Mouse (Mus musculus) adrenal gland, postnatal 14 days (tissue): Measurements from ENCODE around the gene Lipf. TPM values are rescaled to one million over a fixed set of nuclear protein-coding genes. Genes with fewer than 3 reads are reported as not detected.

Experiments
- DNase-seq: peaks from one replicate; pipeline ENCODE4 v3.0.0; 2021; ENCODE audit warnings: mixed read lengths
- long read RNA-seq, 2 experiments: library from polyadenylated mRNA; stranded (forward); transcript quantifications; one replicate each; pipeline ENCODE4 v2.0.0; 2021
- total RNA-seq: library from RNA; stranded (reverse); gene quantifications from 2 replicates; pipeline ENCODE4 v1.2.3, GENCODE M21; 2021

Gene Lipf
- total RNA-seq, result not detected in 2 replicates
- long read RNA-seq, experiment 1, result 0 reads
- long read RNA-seq, experiment 2, result 0 reads

DNA sequence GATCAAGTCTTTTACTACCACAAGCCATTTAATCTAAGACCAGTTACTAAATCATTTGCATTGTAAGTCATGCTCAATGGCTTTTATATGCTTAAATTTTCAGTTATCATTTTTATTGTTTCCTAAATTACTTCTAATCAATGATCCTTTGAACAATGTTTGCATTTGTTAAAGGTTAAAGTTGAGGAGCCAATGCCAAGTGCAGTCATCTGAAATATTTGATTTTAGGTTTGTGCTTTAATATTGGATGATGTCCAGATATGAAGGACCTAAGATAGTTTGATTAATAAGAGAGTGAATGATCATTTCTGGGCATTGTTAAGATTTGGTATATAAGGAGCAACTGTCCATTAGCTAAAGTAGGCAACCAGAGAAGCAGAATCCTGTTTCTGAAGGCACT lies at the start of gene Lipf:
Gene Lipf, plus strand, starts transcription at position 301 of the 400 bp plus-strand sequence.
- DNase-seq, result no peak

DNA sequence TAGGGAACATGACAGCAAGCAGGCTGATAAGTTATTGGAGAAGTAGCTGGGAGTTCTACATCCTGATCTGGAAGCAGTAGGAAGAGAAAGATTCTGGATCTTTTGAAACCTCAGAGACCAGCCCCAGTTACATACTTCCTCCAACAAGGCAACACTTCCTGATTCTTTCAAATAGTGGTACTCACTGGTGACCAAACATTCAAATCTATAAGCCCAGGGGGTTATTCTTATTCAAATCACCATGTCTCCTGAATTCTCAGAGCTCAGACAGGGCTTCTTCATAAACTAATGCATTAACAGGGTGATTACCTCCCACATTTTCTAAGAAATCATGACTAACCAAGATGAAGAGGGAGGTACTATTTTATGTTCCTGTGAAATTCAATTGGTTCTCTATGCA lies 36.9 kb upstream of the Lipf start:
- no peak for DNase-seq

DNA sequence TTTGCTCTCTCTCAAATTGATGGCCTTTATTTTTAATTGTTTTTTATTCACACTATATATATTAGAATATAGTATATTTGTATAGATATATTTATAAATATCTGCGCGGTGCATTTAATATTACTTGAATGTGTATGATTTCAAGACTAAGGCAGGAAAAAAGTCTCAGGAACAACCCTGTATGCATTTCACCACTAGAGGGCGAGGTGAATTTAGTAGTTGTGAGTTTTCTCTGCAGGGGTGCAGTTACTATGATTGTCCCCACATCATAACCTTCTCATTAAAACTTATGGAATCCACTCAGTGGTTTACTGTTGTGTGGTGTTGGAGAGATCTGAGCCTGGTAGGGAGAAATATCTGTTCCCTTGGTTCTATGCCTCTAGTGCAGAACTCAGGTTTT lies 18.0 kb downstream of the Lipf start:
- peak; percentile 24 for DNase-seq

DNA sequence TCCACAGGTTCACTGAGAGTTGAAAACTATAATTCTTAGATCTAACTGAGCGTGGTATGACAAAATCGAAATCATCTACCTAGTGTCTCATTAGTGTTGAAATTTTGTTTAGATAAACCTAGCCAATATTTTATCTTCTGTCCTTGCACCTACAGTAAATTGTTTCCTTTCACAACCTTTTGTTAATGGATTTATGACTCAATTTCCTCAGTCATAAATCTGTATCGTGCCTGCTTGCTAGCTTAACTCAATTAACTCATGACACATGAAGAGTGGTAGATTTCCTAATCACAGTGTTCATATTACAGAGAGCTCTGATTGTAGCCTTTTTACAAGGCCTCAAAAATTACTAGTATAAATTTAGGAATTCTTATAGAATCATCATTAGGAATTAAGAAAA lies 22.1 kb downstream of the Lipf start:
- DNase-seq, result no peak

DNA sequence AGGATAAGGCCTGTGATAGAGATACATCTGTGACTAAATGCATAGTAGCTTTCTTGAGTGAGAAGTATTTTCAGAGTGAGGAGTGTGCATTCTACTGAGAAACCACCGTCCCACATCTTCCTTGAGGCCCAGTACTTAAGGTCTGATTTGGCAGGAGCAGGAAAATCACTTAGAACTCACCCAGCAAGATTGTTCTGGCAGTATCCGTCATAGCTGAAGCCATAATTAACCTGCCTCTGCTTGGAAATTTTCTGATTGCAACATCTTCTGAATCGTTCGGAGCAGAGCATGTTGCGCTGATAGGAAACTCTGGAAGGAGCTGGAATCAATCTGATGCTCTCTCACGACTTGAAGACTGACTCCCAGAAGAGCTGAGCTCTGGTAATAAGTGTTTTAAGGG lies 47.0 kb downstream of the Lipf start, which contains the start of gene Lipk:
Gene Lipk, plus strand, starts transcription at position 289 of the 400 bp plus-strand sequence.
- DNase-seq, result no peak

DNA sequence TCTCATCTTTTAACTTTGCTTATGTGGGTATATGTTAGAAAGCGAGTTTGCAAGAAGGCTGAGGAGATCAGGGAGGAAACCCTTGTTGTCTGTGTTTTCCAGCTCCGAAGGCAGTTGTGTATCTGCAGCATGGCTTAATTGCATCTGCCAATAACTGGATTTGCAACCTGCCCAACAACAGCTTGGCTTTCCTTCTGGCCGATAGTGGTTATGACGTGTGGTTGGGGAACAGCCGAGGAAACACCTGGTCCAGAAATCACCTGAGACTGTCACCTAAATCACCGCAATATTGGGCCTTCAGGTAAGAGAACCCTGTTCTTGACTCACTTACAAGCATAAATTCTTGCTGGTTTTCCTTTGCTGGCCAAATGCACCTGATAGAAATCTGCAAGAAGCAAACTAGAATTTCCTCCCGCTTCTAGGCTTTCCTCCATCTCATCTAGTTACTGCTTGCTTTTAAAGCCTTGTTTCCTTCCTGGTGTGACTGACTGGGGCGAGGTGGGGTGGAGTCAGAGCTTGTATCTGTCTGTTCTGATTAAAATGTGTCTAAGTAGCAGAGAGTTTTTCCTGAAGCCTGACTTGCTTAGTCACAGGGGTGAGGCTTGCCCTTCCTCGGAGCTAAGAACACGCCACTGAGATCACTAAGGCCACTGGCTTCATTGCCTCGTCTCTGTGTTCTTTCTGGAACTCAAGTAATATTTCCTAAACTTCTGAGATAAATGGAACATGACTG lies 60.6 kb downstream of the Lipf start:
- DNase-seq, result no peak

DNA sequence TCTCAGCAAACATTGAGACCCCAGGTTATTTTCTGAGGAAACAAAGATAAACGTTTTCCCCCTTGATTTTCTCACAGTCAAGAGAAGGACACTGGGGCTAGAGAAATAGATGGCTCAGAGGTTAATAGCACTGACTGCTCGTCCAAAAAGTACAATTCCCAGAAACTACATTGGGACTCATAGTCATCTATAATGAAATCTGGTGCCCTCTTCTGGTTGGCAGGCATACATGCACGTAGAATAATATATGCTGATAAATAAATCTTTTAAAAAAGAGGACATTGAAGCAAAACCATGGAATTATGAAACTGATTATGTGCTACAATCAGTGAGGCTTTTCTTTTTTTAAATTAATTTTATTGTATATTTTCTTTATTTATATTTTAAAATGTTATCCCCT lies 61.8 kb downstream of the Lipf start:
- no peak for DNase-seq

Other genes starting within 250 kb of the Lipf start
- gene Lipo2, start 209.8 kb upstream of the Lipf start, total RNA-seq, result not detected in 2 replicates
- 11.1 and 12.5 TPM in 2 replicates for gene Lipo3, start 199.2 kb upstream of the Lipf start, total RNA-seq
- not detected in 2 replicates for gene Lipo1, start 173.7 kb upstream of the Lipf start, total RNA-seq
- 0.26 and 0.34 TPM in 2 replicates for gene Lipk, start 47.1 kb downstream of the Lipf start, total RNA-seq
- gene Lipn, start 106.2 kb downstream of the Lipf start, total RNA-seq, result 0.64 TPM in 1 of 2 replicates, not detected in the other
- gene Lipm, start 139.7 kb downstream of the Lipf start, total RNA-seq, result not detected in 2 replicates
- 0.11 TPM in 1 of 2 replicates, not detected in the other for gene Ankrd22, start 204.9 kb downstream of the Lipf start, total RNA-seq
- 5.6 and 8.0 TPM in 2 replicates for gene Stambpl1, start 231.0 kb downstream of the Lipf start, total RNA-seq